Mouse (Mus musculus) limb, embryonic 15.5 days (tissue): ENCODE measurements at regions not wholly inside any gene's neighbourhood (a gene's known extent, or its start where the extent isn't known, plus 50 kb on each side); places are given as distances from the start of the nearest gene placed in this dataset.

Source experiments
- ATAC-seq: fragments of 200-750 bp; cut with Nextera tagmentation; 2 replicates; pipeline ENCODE4 v1.8.0; 2017; ENCODE audit warnings: low read depth, moderate TSS enrichment; ENCODE audit not compliant: insufficient number of reproducible peaks, low FRiP score, low TSS enrichment
- H3K27ac ChIP-seq: fragments of 300-500 bp; sonication (generic); 2 replicates; pipeline ENCODE4 v1.5.1; 2015; ENCODE audit warnings: moderate library complexity, mild to moderate bottlenecking, inconsistent platforms
- H3K27me3 ChIP-seq: fragments of 300-500 bp; sonication (generic); 2 replicates; pipeline ENCODE4 v1.6.1; 2015; ENCODE audit warnings: inconsistent platforms
- H3K36me3 ChIP-seq: fragments of 300-500 bp; sonication (generic); 2 replicates; pipeline ENCODE4 v1.6.1; 2015; ENCODE audit warnings: inconsistent platforms
- H3K4me1 ChIP-seq: fragments of 300-500 bp; sonication (generic); 2 replicates; pipeline ENCODE4 v1.6.1; 2015; ENCODE audit warnings: inconsistent platforms
- H3K4me2 ChIP-seq: fragments of 300-500 bp; sonication (generic); 2 replicates; pipeline ENCODE4 v1.6.1; 2015; ENCODE audit warnings: mild to moderate bottlenecking, inconsistent platforms
- H3K4me3 ChIP-seq: fragments of 300-500 bp; sonication (generic); 2 replicates; pipeline ENCODE4 v1.5.1; 2015; ENCODE audit warnings: mild to moderate bottlenecking, inconsistent platforms
- H3K9ac ChIP-seq: fragments of 300-500 bp; sonication (generic); 2 replicates; pipeline ENCODE4 v1.6.1; 2015; ENCODE audit warnings: inconsistent platforms
- H3K9me3 ChIP-seq: fragments of 300-500 bp; sonication (generic); 2 replicates; pipeline ENCODE4 v1.6.1; 2016; ENCODE audit warnings: inconsistent platforms
- WGBS: fragments of 180-500 bp; shearing (Covaris S2); methylation state at CpG from one replicate; pipeline ENCODE4 v1.1.7; 2015; 5-methylcytosine and 5-hydroxymethylcytosine counted together

DNA sequence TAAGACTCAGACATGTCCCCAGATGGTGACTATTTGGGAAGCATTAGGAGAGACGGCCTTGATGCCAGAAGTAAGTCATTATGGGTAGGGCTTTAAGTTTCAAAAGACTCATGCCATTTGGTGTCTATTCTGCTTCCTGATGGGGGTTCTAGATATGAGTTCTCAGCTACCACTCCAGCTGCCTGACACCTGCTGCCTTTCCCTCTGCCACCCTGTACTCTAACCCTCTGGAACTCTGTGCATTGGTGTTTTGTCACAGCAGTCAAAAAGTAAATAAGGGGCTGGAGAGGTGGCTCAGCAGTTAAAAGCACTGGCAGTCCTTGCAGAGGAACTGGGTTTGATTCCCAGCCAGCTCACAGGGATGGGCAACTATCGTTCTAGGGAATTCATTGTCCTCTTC, 177.6 kb downstream of the Tmsb4x start:
- WGBS: 80% methylated on average over 2 of the region's 2 CpGs

DNA sequence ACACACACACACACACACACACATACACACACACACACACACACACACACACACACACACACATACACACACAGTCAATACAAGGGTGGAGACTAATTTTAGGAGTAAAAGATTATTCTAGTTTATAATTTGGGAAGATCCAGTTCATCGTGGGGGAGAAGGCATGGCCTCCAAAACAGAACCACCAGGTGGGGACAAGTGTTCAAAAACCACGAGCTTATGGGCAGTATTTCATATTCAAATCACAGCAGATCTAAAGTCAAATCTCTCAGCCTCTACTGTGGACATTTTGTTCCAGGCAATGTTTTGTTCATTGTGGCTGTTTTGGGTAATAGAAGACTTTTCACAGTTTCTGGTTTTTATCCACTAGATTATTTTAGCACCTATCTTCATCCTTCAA, 193.5 kb downstream of the Tmsb4x start:
- peaks cover 16% of the 10 kb centered on the region; the same call in 1 of the 2 replicates for H3K27me3 ChIP-seq
- H3K4me2 ChIP-seq: no peak overlapping the region
- H3K4me1 ChIP-seq: no peaks in the 10 kb centered on the region
- H3K27ac ChIP-seq: no peak overlapping the region
- 81% methylated on average over 2 of the region's 2 CpGs for WGBS
- no peak overlapping the region for H3K9ac ChIP-seq
- no peak overlapping the region for H3K4me3 ChIP-seq
- H3K36me3 ChIP-seq: no peaks in the 10 kb centered on the region
- no peak for ATAC-seq
- H3K9me3 ChIP-seq: no peaks in the 10 kb centered on the region

More for the DNA sequence above, 177.6 kb downstream of the Tmsb4x start:
- Histone ChIP-seq H3K4me2 (no peak overlapping the region), H3K27me3 (0 out of 2 replicates have a peak, but pooled peaks cover 6% of the 10 kb centered on the region), H3K36me3 (no peaks in the 10 kb centered on the region), H3K4me3 (no peak overlapping the region), H3K9ac (no peak overlapping the region), H3K9me3 (no peaks in the 10 kb centered on the region), H3K27ac (no peak overlapping the region), H3K4me1 (no peaks in the 10 kb centered on the region)
- no peak for ATAC-seq

DNA sequence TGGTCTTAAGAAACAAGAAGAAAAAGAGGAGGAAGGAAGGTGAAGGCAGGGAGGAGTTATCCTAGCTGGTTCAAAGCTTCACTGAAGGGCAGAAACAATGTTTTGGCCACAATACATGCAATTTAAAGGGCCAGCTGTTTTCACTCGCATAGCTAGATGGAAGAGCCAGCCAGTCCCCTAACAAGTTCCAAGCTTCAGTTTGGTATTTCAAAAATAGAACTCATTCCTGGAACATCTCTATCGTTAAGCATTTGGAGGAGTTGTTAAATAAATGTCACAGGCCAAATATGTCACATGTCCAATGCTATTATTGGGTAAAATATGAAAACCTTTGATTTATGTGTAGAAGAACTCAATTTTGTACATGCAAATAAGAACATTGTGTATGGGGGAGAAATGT, 194.8 kb downstream of the Tmsb4x start:
- WGBS: 53% methylated on average over 2 of the region's 2 CpGs
- H3K36me3 ChIP-seq: no peaks in the 10 kb centered on the region
- H3K4me3 ChIP-seq: no peak overlapping the region
- no peak overlapping the region for H3K4me2 ChIP-seq
- no peak overlapping the region for H3K27ac ChIP-seq
- H3K27me3 ChIP-seq: peaks cover 16% of the 10 kb centered on the region; the same call in 1 of the 2 replicates
- no peak overlapping the region for H3K9ac ChIP-seq
- H3K9me3 ChIP-seq: no peaks in the 10 kb centered on the region
- no peak for ATAC-seq
- H3K4me1 ChIP-seq: no peaks in the 10 kb centered on the region

DNA sequence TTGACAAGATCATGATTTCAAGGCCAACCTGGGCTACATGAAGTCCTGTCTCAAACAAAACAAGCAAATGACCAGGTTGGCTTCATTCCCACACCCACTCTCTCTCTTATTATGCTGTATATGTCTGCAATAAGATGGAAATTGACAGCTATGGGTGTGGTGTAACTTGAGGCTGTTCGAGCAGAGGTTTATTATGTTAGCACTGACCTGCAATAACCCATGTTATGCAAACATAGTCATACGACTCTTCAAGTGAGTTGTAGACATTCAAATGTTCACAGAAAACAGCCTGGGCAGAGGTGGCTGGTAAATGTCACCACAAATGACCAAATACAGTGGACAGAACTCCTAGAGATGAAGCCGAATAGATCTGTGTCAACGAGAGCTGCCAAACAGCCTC, 196.2 kb downstream of the Tmsb4x start:
- no peaks in the 10 kb centered on the region for H3K9me3 ChIP-seq
- no peak overlapping the region for H3K4me2 ChIP-seq
- no peaks in the 10 kb centered on the region for H3K4me1 ChIP-seq
- H3K27me3 ChIP-seq: peaks cover 16% of the 10 kb centered on the region; the same call in 1 of the 2 replicates
- no peaks in the 10 kb centered on the region for H3K36me3 ChIP-seq
- WGBS: 65% methylated on average over 4 of the region's 4 CpGs
- no peak for ATAC-seq
- no peak overlapping the region for H3K4me3 ChIP-seq
- H3K9ac ChIP-seq: no peak overlapping the region
- H3K27ac ChIP-seq: no peak overlapping the region

GRCm38 (mm10) chrX:167011977-167012542, 197.1 kb downstream of the Tmsb4x start:
- no peak overlapping the region for H3K4me3 ChIP-seq
- no peak overlapping the region for H3K9ac ChIP-seq
- no peak overlapping the region for H3K27ac ChIP-seq
- H3K4me1 ChIP-seq: no peaks in the 10 kb centered on the region
- peaks cover 16% of the 10 kb centered on the region; the same call in 1 of the 2 replicates for H3K27me3 ChIP-seq
- H3K4me2 ChIP-seq: no peak overlapping the region
- H3K36me3 ChIP-seq: no peaks in the 10 kb centered on the region
- H3K9me3 ChIP-seq: no peaks in the 10 kb centered on the region
- ATAC-seq: no peak
- WGBS: 72% methylated on average over 1 of the region's 1 CpGs

GRCm38 (mm10) chrX:166995855-166996254, 213.3 kb downstream of the Tmsb4x start:
- Histone ChIP-seq H3K36me3 (no peaks in the 10 kb centered on the region), H3K4me1 (no peaks in the 10 kb centered on the region), H3K9me3 (no peaks in the 10 kb centered on the region), H3K9ac (no peak overlapping the region), H3K4me3 (no peak overlapping the region), H3K27ac (no peak overlapping the region), H3K4me2 (no peak overlapping the region), H3K27me3 (0 out of 2 replicates have a peak, but pooled peaks cover 3% of the 10 kb centered on the region)
- no peak for ATAC-seq
- 66% methylated on average over 4 of the region's 4 CpGs for WGBS

GRCm38 (mm10) chrX:166981003-166981402, 228.1 kb downstream of the Tmsb4x start:
- no peak overlapping the region for H3K4me2 ChIP-seq
- 0 out of 2 replicates have a peak, but pooled peaks cover 6% of the 10 kb centered on the region for H3K27me3 ChIP-seq
- no peak for ATAC-seq
- H3K4me1 ChIP-seq: no peaks in the 10 kb centered on the region
- no peak overlapping the region for H3K27ac ChIP-seq
- H3K4me3 ChIP-seq: no peak overlapping the region
- H3K36me3 ChIP-seq: no peaks in the 10 kb centered on the region
- 80% methylated on average over 6 of the region's 6 CpGs for WGBS
- H3K9ac ChIP-seq: no peak overlapping the region
- H3K9me3 ChIP-seq: no peaks in the 10 kb centered on the region

DNA sequence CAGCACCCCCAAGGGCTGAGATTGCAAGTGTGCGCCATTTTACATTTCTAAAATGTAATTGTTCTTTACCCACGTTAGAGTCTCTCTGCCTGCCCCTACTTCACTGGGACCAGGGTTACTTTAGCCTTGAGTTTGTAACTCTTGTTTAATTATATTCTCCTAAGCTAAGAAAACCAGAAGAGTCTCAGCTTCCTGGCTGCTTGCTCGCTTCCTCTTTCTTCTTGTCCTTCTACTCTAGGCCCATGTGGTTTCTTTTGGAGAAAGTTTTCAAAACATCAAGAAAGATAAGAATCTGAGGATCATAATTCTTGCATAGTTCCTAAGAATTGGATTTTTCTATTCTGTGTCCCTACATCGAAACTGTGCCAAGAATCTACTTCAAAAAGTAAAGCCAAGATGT, 228.6 kb downstream of the Tmsb4x start:
- ATAC-seq: no peak

GRCm38 (mm10) chrX:166977029-166977428, 232.1 kb downstream of the Tmsb4x start:
- ATAC-seq: no peak
- H3K27me3 ChIP-seq: 0 out of 2 replicates have a peak, but pooled peaks cover 6% of the 10 kb centered on the region

More for the DNA sequence above, 228.6 kb downstream of the Tmsb4x start:
- Histone ChIP-seq H3K4me2 (no peak overlapping the region), H3K27ac (no peak overlapping the region), H3K27me3 (0 out of 2 replicates have a peak, but pooled peaks cover 6% of the 10 kb centered on the region), H3K4me3 (no peak overlapping the region), H3K36me3 (no peaks in the 10 kb centered on the region), H3K9ac (no peak overlapping the region), H3K4me1 (no peaks in the 10 kb centered on the region), H3K9me3 (no peaks in the 10 kb centered on the region)
- 80% methylated on average over 4 of the region's 4 CpGs for WGBS

GRCm38 (mm10) chrX:166971721-166972120, 237.4 kb downstream of the Tmsb4x start:
- Histone ChIP-seq H3K9me3 (no peaks in the 10 kb centered on the region), H3K4me2 (no peak overlapping the region), H3K27me3 (no peaks in the 10 kb centered on the region), H3K9ac (no peak overlapping the region), H3K27ac (peak overlapping the region; percentile 57; the same call in 1 of the 2 replicates), H3K4me3 (no peak overlapping the region), H3K4me1 (no peaks in the 10 kb centered on the region), H3K36me3 (no peaks in the 10 kb centered on the region)
- 30% methylated on average over 1 of the region's 1 CpGs for WGBS
- ATAC-seq: no peak

More at GRCm38 (mm10) chrX:166977029-166977428, 232.1 kb downstream of the Tmsb4x start:
- Histone ChIP-seq H3K9me3 (no peaks in the 10 kb centered on the region), H3K36me3 (no peaks in the 10 kb centered on the region), H3K27ac (no peak overlapping the region), H3K4me3 (no peak overlapping the region), H3K4me2 (no peak overlapping the region), H3K4me1 (no peaks in the 10 kb centered on the region), H3K9ac (no peak overlapping the region)

DNA sequence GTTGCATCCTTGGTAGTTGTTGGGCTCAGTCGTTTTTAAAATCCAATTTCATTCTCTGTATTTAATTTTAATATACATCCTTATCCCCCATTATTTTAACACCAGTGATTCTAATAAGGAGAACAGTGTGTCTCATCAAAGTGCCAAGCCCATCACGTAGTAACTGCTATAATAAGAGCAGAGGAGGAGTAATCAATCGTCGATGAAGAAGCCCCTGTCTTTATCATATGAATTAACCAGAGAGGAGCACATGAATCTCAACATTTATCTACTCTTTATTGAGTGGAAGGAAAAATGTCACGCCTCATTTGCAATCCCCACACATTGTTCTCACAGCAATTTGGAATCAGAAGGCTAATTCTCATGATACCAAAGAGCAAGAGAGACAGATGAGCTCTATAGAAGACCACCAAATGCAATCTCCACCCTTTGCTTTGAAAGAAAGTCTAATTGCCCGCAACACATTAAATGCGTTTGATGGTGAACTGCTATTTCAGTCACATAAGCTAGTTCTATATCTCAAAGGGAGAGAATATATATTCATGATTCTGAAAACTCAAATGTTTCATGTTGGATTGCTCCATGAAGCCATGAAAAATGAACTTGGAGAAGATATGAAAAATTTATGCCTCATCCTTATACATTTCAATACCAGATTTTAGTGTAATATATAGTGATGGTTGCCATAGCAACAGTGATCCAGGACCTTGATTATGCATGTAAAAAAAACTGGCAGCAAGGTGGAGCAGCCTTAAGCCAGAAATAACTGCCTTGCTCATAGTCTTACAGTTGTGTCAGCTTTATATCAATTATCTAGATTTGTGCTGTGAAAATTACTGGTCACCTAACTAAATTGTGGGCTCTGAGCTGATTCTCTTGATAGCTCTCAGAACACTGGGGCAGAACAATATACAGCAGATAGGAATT, 244.2 kb downstream of the Tmsb4x start:
- Histone ChIP-seq H3K4me2 (no peak overlapping the region), H3K27me3 (no peaks in the 10 kb centered on the region), H3K27ac (no peak overlapping the region), H3K4me3 (no peak overlapping the region), H3K9me3 (no peaks in the 10 kb centered on the region), H3K4me1 (no peaks in the 10 kb centered on the region), H3K9ac (no peak overlapping the region), H3K36me3 (no peaks in the 10 kb centered on the region)
- ATAC-seq: no peak
- 78% methylated on average over 7 of the region's 7 CpGs for WGBS

- Histone ChIP-seq H3K27me3 (peaks cover 16% of the 10 kb centered on the region; the same call in 1 of the 2 replicates), H3K36me3 (no peaks in the 10 kb centered on the region), H3K4me3 (no peak overlapping the region), H3K4me2 (no peak overlapping the region), H3K27ac (no peak overlapping the region), H3K9ac (no peak overlapping the region), H3K9me3 (no peaks in the 10 kb centered on the region), H3K4me1 (no peaks in the 10 kb centered on the region)
- 56% methylated on average over 14 of the region's 14 CpGs for WGBS
- no peak for ATAC-seq
Observed at GRCm38 (mm10) chrX:166952528-166953189, 256.5 kb downstream of the Tmsb4x start.
